Mouse (Mus musculus): ENCODE data around the gene Fbxo5. TPM values are rescaled to one million over a fixed set of nuclear protein-coding genes. Genes with fewer than 3 reads are reported as not detected.
A peak's percentile ranks its signal among the peaks of the same experiment; 100 is the strongest.

Gene Fbxo5
- polyA plus RNA-seq (2016; fragmentation: Nextera tagmentation; extraction: Ambion mirVana) = 84.4 and 109 TPM in 2 replicates

- WGBS = under 1% methylated on average over 42 of the region's 42 CpGs
- H3K27me3 ChIP-seq (ENCODE audit: insufficient read depth, poor library complexity, severe bottlenecking) = no peaks in the 10 kb centered on the region
- peaks cover 27% of the 10 kb centered on the region for H3K36me3 ChIP-seq
- H3K4me3 ChIP-seq = peak within 1 kb of the TSS; percentile 87
- H3K4me1 ChIP-seq (replicated peaks) = peaks cover 32% of the 10 kb centered on the region
- DNase-seq (ENCODE audit: low spot score) = peak; percentile 97
- peak within 1 kb of the TSS; percentile 96 for H3K27ac ChIP-seq
- no peaks in the 10 kb centered on the region for H3K9me3 ChIP-seq
Observed at GRCm38 (mm10) chr10:5805243-5805730, at the start of gene Fbxo5. Gene Fbxo5, minus strand, starts transcription at chr10:5805600.

- no peaks in the 10 kb centered on the region for H3K36me3 ChIP-seq
- 91% methylated on average over 8 of the region's 8 CpGs for WGBS
- H3K4me3 ChIP-seq = no peak overlapping the region
- H3K27ac ChIP-seq = no peak overlapping the region
- no peaks in the 10 kb centered on the region for H3K4me1 ChIP-seq (replicated peaks)
- no peak for DNase-seq (ENCODE audit: low spot score)
- H3K9me3 ChIP-seq = no peaks in the 10 kb centered on the region
- no peaks in the 10 kb centered on the region for H3K27me3 ChIP-seq (ENCODE audit: insufficient read depth, poor library complexity, severe bottlenecking)
Observed at GRCm38 (mm10) chr10:5853290-5853868, 48.0 kb upstream of the Fbxo5 start.

DNA sequence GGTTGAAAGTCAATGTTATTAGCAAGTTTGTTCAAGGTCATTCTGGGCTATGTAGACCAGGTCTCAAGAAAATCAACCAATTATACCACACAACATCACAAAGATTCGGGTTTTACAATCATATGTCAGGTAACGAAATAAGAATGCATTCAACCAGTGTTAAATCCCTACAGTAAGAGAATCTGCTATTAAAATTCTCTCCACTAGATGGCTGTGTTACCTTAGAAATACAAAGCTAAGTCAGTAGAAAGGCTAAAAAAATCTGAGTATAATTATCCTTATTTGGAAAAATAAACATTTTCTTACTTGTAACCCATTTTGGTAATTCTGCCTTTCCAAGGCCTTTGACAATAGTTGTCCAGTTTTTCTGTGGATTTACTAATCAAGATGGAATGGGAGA, 41.5 kb upstream of the Fbxo5 start:
- no peak overlapping the region for H3K4me3 ChIP-seq
- 46% methylated on average over 2 of the region's 2 CpGs for WGBS
- H3K9me3 ChIP-seq = no peaks in the 10 kb centered on the region
- no peaks in the 10 kb centered on the region for H3K4me1 ChIP-seq (replicated peaks)
- H3K36me3 ChIP-seq = no peaks in the 10 kb centered on the region
- no peak overlapping the region for H3K27ac ChIP-seq
- DNase-seq (ENCODE audit: low spot score) = no peak
- H3K27me3 ChIP-seq (ENCODE audit: insufficient read depth, poor library complexity, severe bottlenecking) = no peaks in the 10 kb centered on the region

- Histone ChIP-seq H3K27me3 (ENCODE audit: insufficient read depth, poor library complexity, severe bottlenecking) (no peaks in the 10 kb centered on the region), H3K9me3 (no peaks in the 10 kb centered on the region), H3K4me1 (replicated peaks) (no peaks in the 10 kb centered on the region), H3K4me3 (no peak overlapping the region), H3K27ac (no peak overlapping the region), H3K36me3 (no peaks in the 10 kb centered on the region)
- 85% methylated on average over 4 of the region's 4 CpGs for WGBS
- DNase-seq (ENCODE audit: low spot score) = peak; percentile 34
Observed at GRCm38 (mm10) chr10:5841369-5841768, 36.0 kb upstream of the Fbxo5 start.

- Histone ChIP-seq H3K36me3 (peaks cover 6% of the 10 kb centered on the region; the same call in 1 of the 2 replicates), H3K27me3 (ENCODE audit: insufficient read depth, poor library complexity, severe bottlenecking) (no peaks in the 10 kb centered on the region), H3K27ac (no peak overlapping the region), H3K4me1 (replicated peaks) (peaks cover 20% of the 10 kb centered on the region), H3K9me3 (no peaks in the 10 kb centered on the region), H3K4me3 (no peak overlapping the region)
- DNase-seq (ENCODE audit: low spot score) = no peak
- 79% methylated on average over 6 of the region's 6 CpGs for WGBS
Observed at GRCm38 (mm10) chr10:5826336-5827025, 21.1 kb upstream of the Fbxo5 start.

- Histone ChIP-seq H3K27ac (peak overlapping the region; percentile 94), H3K9me3 (no peaks in the 10 kb centered on the region), H3K27me3 (ENCODE audit: insufficient read depth, poor library complexity, severe bottlenecking) (no peaks in the 10 kb centered on the region), H3K4me3 (peak overlapping the region; percentile 90), H3K4me1 (replicated peaks) (peaks cover 20% of the 10 kb centered on the region), H3K36me3 (peaks cover 20% of the 10 kb centered on the region)
- peak; percentile 20 for DNase-seq (ENCODE audit: low spot score)
- 3% methylated on average over 3 of the region's 3 CpGs for WGBS
Observed at GRCm38 (mm10) chr10:5824779-5825178, 19.4 kb upstream of the Fbxo5 start.

DNA sequence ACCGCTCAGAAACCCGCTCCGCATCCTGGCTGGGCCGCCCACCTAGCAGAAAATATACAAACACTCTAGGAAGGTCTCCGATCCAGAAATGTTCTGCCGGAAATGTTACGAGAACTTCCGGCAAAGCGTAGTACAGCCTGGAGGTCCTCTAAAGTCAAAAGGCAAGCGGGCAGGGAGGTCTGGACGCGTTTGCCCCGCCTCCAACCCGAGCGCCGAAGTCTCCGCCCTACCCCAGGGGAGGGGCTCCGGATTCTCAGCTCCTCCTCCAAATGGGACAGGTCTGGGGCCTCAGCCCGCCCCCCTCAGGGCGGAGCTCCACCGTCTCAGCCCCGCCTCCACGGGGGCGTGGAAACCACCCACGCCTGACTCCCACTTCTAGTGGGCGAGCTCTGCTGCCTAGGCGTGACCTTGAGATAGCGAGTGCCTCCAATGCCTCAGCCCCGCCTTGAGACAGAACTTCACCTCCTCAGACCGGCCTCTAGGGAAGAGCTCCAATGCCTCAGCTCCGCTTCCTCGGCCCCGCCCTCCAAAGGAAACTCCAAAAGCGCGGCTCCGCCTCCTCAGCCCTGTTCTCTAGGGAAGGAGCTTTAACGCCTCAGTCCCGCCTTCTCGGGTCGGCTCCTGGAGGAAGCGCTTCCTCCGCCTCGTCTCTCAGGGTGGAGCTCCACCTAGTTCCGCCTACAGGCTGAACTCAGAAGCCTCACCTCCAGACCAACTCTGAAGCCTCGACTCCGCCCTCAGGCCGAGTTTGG, 18.5 kb upstream of the Fbxo5 start, which contains the start of gene Mtrf1l:
Mtrf1l (minus strand) TSS at position 171 of the 752 bp plus-strand sequence.
- H3K9me3 ChIP-seq = no peaks in the 10 kb centered on the region
- WGBS = under 1% methylated on average over 47 of the region's 47 CpGs

DNA sequence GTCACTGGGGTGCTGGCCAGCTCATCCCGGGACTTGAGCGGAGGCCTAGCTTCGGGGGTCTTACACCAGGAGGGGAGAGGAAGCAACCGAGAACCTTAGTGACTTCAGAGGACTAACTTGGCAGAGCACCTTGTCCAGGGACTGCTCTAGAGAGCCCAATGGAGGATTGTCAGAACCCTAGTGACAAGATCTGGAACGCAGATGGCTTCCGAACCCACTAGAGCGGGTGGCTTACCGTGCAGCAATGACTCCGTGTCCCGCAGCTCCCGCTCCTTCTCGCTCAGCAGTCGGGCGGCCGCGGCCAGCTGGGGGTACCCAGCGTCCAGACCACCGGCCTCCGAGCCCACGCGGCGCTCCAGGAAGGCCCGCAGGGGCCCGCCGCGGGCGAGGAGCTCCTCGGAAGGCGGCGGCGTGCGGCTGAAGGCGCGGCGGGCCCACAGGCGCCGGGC, 17.9 kb upstream of the Fbxo5 start:
- Histone ChIP-seq H3K36me3 (peaks cover 35% of the 10 kb centered on the region), H3K27me3 (ENCODE audit: insufficient read depth, poor library complexity, severe bottlenecking) (no peaks in the 10 kb centered on the region), H3K4me3 (peak overlapping the region; percentile 90), H3K4me1 (replicated peaks) (peaks cover 20% of the 10 kb centered on the region), H3K9me3 (no peaks in the 10 kb centered on the region), H3K27ac (peak overlapping the region; percentile 94)
- DNase-seq (ENCODE audit: low spot score) = no peak
- WGBS = under 1% methylated on average over 37 of the region's 37 CpGs

More for the DNA sequence above, 18.5 kb upstream of the Fbxo5 start, which contains the start of gene Mtrf1l:
- Histone ChIP-seq H3K4me3 (peak within 1 kb of the TSS; percentile 90), H3K36me3 (peaks cover 29% of the 10 kb centered on the region), H3K27ac (peak within 1 kb of the TSS; percentile 94), H3K27me3 (ENCODE audit: insufficient read depth, poor library complexity, severe bottlenecking) (no peaks in the 10 kb centered on the region), H3K4me1 (replicated peaks) (peaks cover 20% of the 10 kb centered on the region)
- peak; percentile 97 for DNase-seq (ENCODE audit: low spot score)

- WGBS = 96% methylated on average over 3 of the region's 3 CpGs
- H3K36me3 ChIP-seq = peaks cover 79% of the 10 kb centered on the region
Observed at GRCm38 (mm10) chr10:5818772-5819171, 13.4 kb upstream of the Fbxo5 start.

GRCm38 (mm10) chr10:5815968-5816367, 10.6 kb upstream of the Fbxo5 start:
- peaks cover 97% of the 10 kb centered on the region for H3K36me3 ChIP-seq

More at GRCm38 (mm10) chr10:5818772-5819171, 13.4 kb upstream of the Fbxo5 start:
- H3K9me3 ChIP-seq = no peaks in the 10 kb centered on the region
- H3K27ac ChIP-seq = no peak overlapping the region
- no peaks in the 10 kb centered on the region for H3K27me3 ChIP-seq (ENCODE audit: insufficient read depth, poor library complexity, severe bottlenecking)
- peaks cover 11% of the 10 kb centered on the region for H3K4me1 ChIP-seq (replicated peaks)
- H3K4me3 ChIP-seq = no peak overlapping the region
- no peak for DNase-seq (ENCODE audit: low spot score)

DNA sequence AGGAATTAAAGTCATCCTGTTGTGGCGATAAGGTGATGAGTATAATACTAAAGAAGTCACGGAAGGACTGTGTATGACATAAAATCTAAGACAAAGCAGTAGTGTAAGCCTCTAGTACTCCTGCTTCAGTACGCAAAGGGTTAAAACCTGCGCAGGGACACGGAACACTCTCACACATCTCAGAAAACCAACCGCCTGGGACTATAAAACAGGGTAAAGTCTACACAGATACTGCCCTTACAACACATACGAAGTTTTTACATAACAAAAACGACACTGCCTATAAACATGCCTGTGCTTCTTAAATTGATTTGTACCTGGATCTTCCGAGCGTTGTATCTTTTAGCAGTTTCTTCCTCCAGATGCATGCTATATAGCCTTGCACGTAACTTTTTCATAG, 8.3 kb upstream of the Fbxo5 start:
- WGBS = 94% methylated on average over 11 of the region's 11 CpGs

More at GRCm38 (mm10) chr10:5815968-5816367, 10.6 kb upstream of the Fbxo5 start:
- H3K27ac ChIP-seq = no peak overlapping the region
- no peak overlapping the region for H3K4me3 ChIP-seq
- DNase-seq (ENCODE audit: low spot score) = no peak
- H3K9me3 ChIP-seq = no peaks in the 10 kb centered on the region
- no peaks in the 10 kb centered on the region for H3K27me3 ChIP-seq (ENCODE audit: insufficient read depth, poor library complexity, severe bottlenecking)
- WGBS = 97% methylated on average over 2 of the region's 2 CpGs
- no peaks in the 10 kb centered on the region for H3K4me1 ChIP-seq (replicated peaks)

GRCm38 (mm10) chr10:5807683-5808082, 2.3 kb upstream of the Fbxo5 start:
- no peak overlapping the region for H3K4me3 ChIP-seq
- 92% methylated on average over 2 of the region's 2 CpGs for WGBS
- no peak for DNase-seq (ENCODE audit: low spot score)

More for the DNA sequence above, 8.3 kb upstream of the Fbxo5 start:
- no peak overlapping the region for H3K4me3 ChIP-seq
- H3K27me3 ChIP-seq (ENCODE audit: insufficient read depth, poor library complexity, severe bottlenecking) = no peaks in the 10 kb centered on the region
- H3K36me3 ChIP-seq = peaks cover 78% of the 10 kb centered on the region
- H3K27ac ChIP-seq = no peak overlapping the region
- no peak for DNase-seq (ENCODE audit: low spot score)
- no peaks in the 10 kb centered on the region for H3K4me1 ChIP-seq (replicated peaks)
- no peaks in the 10 kb centered on the region for H3K9me3 ChIP-seq

More at GRCm38 (mm10) chr10:5807683-5808082, 2.3 kb upstream of the Fbxo5 start:
- Histone ChIP-seq H3K36me3 (peaks cover 22% of the 10 kb centered on the region), H3K27ac (no peak overlapping the region), H3K27me3 (ENCODE audit: insufficient read depth, poor library complexity, severe bottlenecking) (no peaks in the 10 kb centered on the region), H3K9me3 (no peaks in the 10 kb centered on the region), H3K4me1 (replicated peaks) (peaks cover 16% of the 10 kb centered on the region)
